Mouse (Mus musculus) forelimb bud, embryonic 11.5 days (tissue): ENCODE measurements at regions not wholly inside any gene's neighbourhood (a gene's known extent, or its start where the extent isn't known, plus 50 kb on each side); places are given as distances from the start of the nearest gene placed in this dataset.

Source experiments
- DNase-seq: peaks from one replicate; pipeline ENCODE4 v3.0.0-alpha.2; 2012; ENCODE audit warnings: low read depth, low spot score

DNA sequence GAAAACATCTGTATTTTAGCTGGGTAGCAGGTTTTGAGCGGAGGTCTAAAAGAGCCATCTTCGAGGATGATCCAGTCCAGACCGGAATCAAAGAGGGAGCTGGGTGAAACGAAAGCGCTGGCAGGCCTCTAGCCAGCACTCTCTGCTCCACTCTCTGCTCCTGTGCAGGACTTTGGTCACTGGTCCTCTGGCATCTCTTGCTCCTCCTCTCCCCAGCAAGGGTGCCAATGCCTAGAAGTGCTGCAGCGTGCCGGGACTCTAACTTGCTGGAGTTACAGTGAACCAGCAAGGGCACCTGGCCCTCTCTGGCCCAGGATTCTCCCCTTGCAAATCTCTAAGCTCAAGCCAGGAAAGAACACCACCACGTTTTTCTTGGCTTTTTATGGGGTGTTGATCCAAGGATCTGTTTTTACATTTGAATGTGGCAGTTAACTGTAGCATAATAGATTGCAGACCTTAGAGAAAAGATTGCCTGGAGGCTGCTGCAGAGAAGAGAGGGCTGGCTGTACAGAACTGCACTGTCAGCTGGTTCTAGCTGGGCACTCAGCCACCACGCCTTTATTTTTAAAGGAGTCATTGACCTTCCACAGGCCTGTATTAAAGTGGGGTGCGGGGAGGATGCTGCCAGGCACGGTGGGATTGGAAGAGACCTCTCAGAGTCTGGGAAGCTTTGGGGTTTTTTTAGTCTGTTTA, 101.1 kb upstream of the Sesn3 start:
- peak; percentile 87 for DNase-seq

DNA sequence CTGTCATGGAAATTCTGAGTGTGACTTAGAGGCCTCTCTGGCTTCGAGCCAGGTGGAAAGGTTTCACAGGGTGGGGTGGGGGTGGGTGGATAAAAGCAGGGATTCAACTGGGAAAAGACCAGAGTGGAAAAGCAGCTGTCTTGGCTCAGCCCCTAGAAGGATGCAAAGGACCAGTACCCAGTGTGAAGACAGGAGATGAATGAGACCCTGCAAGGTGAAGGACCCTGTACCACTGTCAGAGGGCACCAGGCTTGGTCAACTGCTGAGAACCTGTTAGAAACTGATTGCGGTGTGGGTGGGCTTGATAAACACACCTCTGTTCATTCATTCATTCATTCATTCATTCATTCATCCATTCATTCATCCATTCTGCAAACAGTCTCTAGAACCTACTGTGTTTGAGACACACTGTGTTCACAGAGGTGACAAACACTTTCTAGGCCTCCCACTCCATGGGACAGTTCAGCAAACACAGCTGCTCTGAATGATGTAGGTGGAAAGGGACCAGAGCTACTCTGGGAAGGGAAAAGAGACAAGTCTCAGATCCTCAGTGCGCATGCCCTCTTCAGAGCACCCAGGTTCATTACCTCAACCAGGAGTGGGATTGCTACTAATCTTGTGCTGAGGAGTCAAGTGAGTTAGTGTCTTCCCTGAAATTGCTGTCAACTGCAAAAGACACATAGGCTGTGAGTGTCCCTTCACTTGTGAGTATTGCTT, 100.4 kb upstream of the Sesn3 start:
- DNase-seq, result no peak

- peak; percentile 76 for DNase-seq
Measured at GRCm38 (mm10) chr9:14175041-14175881, 99.6 kb upstream of the Sesn3 start.

- no peak for DNase-seq
Measured at GRCm38 (mm10) chr9:14179777-14180176, 95.1 kb upstream of the Sesn3 start.

DNA sequence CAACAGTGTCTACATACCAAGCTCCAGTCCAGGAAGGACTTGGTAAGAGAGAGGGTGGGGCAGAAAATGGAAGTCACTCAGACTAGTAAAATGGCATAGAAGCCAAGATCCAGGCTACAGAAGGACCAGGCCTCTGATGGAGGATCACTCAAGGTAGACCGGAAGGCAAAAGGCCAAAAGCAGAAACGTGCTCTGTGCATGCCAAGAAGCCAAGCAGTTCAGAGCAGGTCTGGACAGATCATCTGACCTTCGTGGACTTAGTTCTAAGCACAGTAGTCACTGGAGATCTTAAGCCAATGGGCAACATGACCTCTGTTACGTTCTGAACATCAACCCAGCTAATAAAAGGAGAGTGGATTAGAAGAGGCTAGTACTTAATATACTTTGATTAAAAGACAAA, 90.6 kb upstream of the Sesn3 start:
- no peak for DNase-seq

DNA sequence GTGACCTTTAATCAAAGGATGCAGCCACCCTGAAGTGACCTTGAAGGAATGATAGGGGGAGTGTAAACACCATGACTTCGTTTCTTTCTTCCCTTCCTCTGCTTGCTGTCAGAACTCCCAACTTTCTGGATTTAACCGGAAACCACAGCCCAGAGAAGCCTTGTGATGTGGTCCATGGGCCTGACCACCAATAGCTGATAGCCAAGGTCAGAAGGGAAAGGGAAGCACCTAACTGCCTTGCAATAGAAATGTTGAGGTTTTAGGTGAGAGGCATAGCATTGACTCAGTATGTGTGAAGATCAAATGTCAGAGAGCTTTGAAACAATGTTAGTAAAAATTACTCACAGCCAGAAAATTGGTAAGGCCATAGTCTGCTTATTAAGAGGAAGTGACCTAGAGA, 89.2 kb upstream of the Sesn3 start:
- no peak for DNase-seq

GRCm38 (mm10) chr9:14187753-14188152, 87.1 kb upstream of the Sesn3 start:
- DNase-seq, result no peak

DNA sequence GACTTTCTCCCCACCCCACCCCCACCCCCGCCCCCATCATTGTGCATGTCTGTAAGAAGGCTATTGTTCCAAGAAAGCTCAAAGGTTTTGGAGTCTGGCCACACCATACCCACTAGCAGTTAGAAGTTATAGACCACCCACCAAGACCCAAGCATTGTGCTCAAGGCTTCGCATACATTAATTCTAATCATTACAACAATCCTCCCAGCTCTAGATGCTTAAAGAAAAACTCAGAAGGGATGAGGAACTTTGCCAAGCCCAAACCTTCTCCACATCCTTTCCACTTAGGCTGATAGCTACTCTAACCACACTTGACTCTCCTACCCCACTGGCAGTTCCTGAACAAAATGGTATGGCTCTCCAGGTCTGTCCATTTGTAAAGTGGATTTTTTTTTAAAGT, 86.4 kb upstream of the Sesn3 start:
- no peak for DNase-seq

GRCm38 (mm10) chr9:14190660-14191059, 84.2 kb upstream of the Sesn3 start:
- DNase-seq, result no peak

GRCm38 (mm10) chr9:14194748-14195147, 80.1 kb upstream of the Sesn3 start:
- DNase-seq, result no peak

DNA sequence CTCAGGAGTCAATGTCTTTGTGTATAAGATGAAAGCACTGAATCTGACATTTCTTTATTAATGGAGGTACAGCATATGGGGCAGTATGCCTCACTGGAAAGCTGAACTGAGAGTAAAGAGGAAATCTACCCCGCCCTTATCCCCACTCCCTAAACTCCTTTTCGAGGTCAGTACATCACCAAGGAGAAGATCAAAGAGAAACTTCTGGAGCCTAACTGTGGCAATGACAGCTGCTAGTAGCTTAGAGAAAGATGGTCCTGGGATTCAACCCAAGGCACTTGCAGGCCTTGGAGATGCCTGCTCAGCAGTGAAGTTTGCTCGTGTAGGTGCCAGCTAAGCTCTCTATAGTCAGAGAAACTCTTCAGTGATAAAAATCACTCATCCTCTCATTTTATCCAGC, 75.8 kb upstream of the Sesn3 start:
- no peak for DNase-seq

DNA sequence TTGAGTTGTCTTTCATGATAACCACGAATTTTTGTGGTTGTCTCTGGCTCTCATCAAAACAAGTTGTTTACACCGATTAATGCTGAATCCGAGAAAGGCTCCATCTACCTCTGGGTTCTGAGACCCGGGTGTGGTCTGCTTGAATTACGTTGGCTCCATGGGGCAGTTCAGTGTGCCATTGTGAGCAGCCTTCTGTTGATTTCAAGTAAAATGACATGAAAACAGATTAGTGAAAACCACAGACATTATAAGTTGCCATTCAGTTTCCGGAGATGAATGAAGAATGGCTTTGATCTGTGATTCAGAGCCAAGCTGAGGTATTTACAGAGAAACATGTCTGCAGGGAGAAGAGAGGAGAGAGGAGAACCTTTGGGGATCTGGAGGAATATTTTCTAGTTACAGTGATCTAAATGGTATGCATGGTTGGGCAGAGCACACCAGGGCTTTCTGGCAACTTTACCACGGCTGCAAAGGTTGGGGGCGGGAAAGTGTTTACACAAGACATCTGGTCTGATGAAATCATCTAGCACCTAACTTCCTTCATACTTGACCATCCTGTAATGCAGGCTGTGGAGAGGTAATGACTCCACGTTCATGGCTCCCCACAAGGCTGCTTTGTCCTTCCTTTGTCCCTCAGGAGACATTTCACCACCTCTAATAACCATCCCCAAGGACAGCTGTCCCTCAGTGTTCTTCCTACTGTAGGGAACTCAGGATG, 74.7 kb upstream of the Sesn3 start:
- DNase-seq, result no peak

- no peak for DNase-seq
Measured at GRCm38 (mm10) chr9:14200852-14201251, 74.0 kb upstream of the Sesn3 start.

- DNase-seq, result no peak
Measured at GRCm38 (mm10) chr9:14202551-14203306, 72.1 kb upstream of the Sesn3 start.

- DNase-seq, result peak; percentile 18
Measured at GRCm38 (mm10) chr9:14203307-14203695, 71.6 kb upstream of the Sesn3 start.

GRCm38 (mm10) chr9:14203768-14204416, 71.0 kb upstream of the Sesn3 start:
- DNase-seq, result no peak

DNA sequence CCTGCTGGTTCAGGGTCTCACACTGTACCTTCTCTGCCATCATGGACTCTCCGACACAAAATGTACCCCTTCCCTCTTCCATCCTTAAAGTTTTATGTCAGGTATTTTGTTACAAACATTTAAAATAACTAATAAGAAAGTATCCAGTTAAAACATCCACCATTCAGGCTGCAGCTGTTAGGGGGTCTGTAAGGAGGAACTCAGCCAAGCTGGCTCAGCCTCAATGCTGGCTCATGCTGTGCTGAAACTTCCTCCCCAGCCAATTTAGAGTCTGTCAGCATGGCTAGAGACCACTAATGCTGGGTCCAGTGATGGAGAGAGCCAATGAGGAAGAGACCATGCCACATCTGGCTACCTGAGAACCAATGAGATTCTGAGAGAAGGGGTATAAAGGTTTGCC, 70.0 kb upstream of the Sesn3 start:
- DNase-seq, result no peak

DNA sequence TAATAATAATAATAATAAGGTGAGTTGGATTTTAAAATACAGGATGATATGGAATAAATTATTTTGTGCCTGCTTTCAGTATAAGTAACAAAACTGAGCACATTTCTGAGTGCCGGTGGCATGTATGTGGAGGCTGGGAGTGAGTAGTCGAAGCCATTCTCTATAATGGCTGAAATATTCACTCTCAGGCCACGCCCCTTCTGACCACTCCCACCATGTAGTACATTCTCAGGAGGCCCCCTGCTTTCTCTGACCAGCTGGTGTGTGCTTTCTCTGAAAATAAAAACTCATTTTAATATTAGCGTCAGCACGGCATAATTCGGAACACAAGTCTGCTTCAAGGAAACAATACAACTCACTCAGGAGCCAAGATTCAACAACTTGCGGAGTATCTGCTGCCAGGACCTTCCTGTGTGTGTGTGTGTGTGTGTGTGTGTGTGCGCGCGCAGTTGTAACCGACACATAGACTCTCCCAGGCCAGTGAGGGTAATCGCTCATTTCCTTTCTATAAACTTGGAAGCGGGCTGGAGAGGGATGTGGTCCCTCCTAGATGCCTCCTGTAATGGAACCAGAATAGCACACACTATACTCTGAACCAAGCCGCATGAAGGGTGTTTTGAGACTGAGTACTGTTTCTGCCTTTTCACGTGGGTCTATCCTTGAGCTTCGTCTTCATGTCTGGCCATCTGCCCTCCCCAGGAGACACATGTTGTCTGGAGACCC, 67.9 kb upstream of the Sesn3 start:
- no peak for DNase-seq

DNA sequence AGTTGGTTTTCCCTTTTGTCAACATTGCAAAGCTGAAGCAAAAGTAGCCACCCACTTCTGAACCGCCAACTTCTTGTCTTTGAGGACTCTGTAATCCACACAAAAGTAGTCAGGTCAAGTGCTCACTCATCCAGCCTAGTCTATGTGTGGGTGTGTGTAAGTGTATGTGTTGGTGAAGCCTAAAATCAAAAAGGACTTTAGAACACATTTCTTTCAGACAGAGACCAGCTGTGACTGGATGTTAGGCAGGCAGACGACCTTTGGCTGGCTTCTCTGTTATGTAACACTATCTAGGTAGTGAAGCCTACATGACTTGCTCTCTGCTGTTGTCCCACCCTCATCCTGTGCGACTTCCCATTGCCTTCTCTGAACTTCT, 67.3 kb upstream of the Sesn3 start:
- DNase-seq, result no peak

- DNase-seq, result no peak
Measured at GRCm38 (mm10) chr9:14213283-14213682, 61.6 kb upstream of the Sesn3 start.
